Mouse (Mus musculus) heart, adult 8-10 months (tissue): ENCODE results near the gene Klhdc4. TPM values are rescaled to one million over a fixed set of nuclear protein-coding genes. Genes with fewer than 3 reads are reported as not detected.

Source experiments
- DNase-seq: peaks from one replicate; pipeline ENCODE4 v3.0.0; 2022; ENCODE audit warnings: low spot score
- total RNA-seq, 4 experiments: library from RNA; stranded (reverse); gene quantifications; 2 replicates each; pipeline ENCODE4 v1.2.4; 2022

Gene Klhdc4
- total RNA-seq, result 10 to 100 TPM; 12.5 to 14.9 (median 12.9) TPM

GRCm38 (mm10) chr8:121829048-121829776 lies at the start of gene Klhdc4:
Gene Klhdc4, minus strand, starts transcription at chr8:121829569.
- DNase-seq, result peak; percentile 87

- DNase-seq, result no peak
Observed at GRCm38 (mm10) chr8:121877828-121878480, 48.6 kb upstream of the Klhdc4 start.

- no peak for DNase-seq
Observed at GRCm38 (mm10) chr8:121877212-121877611, 47.8 kb upstream of the Klhdc4 start.

GRCm38 (mm10) chr8:121875517-121875916 lies 46.1 kb upstream of the Klhdc4 start:
- DNase-seq, result no peak

- no peak for DNase-seq
Observed at GRCm38 (mm10) chr8:121875045-121875444, 45.7 kb upstream of the Klhdc4 start.

- peak; percentile 49 for DNase-seq
Observed at GRCm38 (mm10) chr8:121874031-121874430, 44.7 kb upstream of the Klhdc4 start.

- no peak for DNase-seq
Observed at GRCm38 (mm10) chr8:121871833-121872440, 42.6 kb upstream of the Klhdc4 start.

- DNase-seq, result no peak
Observed at GRCm38 (mm10) chr8:121870190-121870589, 40.8 kb upstream of the Klhdc4 start.

- DNase-seq, result no peak
Observed at GRCm38 (mm10) chr8:121868896-121869295, 39.5 kb upstream of the Klhdc4 start.

GRCm38 (mm10) chr8:121868196-121868595 lies 38.8 kb upstream of the Klhdc4 start:
- DNase-seq, result no peak

- no peak for DNase-seq
Observed at GRCm38 (mm10) chr8:121865356-121865755, 36.0 kb upstream of the Klhdc4 start.

GRCm38 (mm10) chr8:121861806-121862548 lies 32.6 kb upstream of the Klhdc4 start:
- peak; percentile 50 for DNase-seq

GRCm38 (mm10) chr8:121861276-121861675 lies 31.9 kb upstream of the Klhdc4 start:
- DNase-seq, result no peak

- DNase-seq, result no peak
Observed at GRCm38 (mm10) chr8:121857747-121858146, 28.4 kb upstream of the Klhdc4 start.

GRCm38 (mm10) chr8:121857331-121857730 lies 28.0 kb upstream of the Klhdc4 start:
- DNase-seq, result no peak

- DNase-seq, result no peak
Observed at GRCm38 (mm10) chr8:121856071-121856746, 26.8 kb upstream of the Klhdc4 start.

- DNase-seq, result no peak
Observed at GRCm38 (mm10) chr8:121853586-121853985, 24.2 kb upstream of the Klhdc4 start.

GRCm38 (mm10) chr8:121852464-121852863 lies 23.1 kb upstream of the Klhdc4 start:
- no peak for DNase-seq

- DNase-seq, result no peak
Observed at GRCm38 (mm10) chr8:121851716-121852115, 22.3 kb upstream of the Klhdc4 start.

- DNase-seq, result peak; percentile 94
Observed at GRCm38 (mm10) chr8:121850821-121851470, 21.6 kb upstream of the Klhdc4 start.

- DNase-seq, result no peak
Observed at GRCm38 (mm10) chr8:121850436-121850820, 21.1 kb upstream of the Klhdc4 start.
